Mouse (Mus musculus) embryonic fibroblast, embryonic 13.5 days (primary cell): ENCODE data around the gene Ssr4. TPM values are rescaled to one million over a fixed set of nuclear protein-coding genes. Genes with fewer than 3 reads are reported as not detected.

Experiments
- H3K27ac ChIP-seq: 2 replicates; pipeline ENCODE4 v1.5.1; 2012; ENCODE audit warnings: low read length, control low read depth, inconsistent platforms; ENCODE audit not compliant: insufficient read depth
- H3K4me1 ChIP-seq: 2 replicates; pipeline ENCODE4 v1.6.1; 2011; ENCODE audit warnings: low read length; ENCODE audit not compliant: control insufficient read depth, insufficient read depth
- H3K4me3 ChIP-seq: 2 replicates; pipeline ENCODE4 v1.5.1; 2011; ENCODE audit warnings: mild to moderate bottlenecking, control low read depth, low read length; ENCODE audit not compliant: insufficient read depth
- CTCF ChIP-seq: IDR thresholded peaks from 2 replicates; pipeline ENCODE4 v1.5.1; 2011; ENCODE audit warnings: mild to moderate bottlenecking, control low read depth, low read length, moderate library complexity, borderline replicate concordance; ENCODE audit not compliant: insufficient read depth
- POLR2A ChIP-seq: IDR thresholded peaks from 2 replicates; pipeline ENCODE4 v1.6.1; 2011; ENCODE audit warnings: low read depth, mild to moderate bottlenecking, control low read depth, low read length, moderate library complexity
- polyA plus RNA-seq: library from polyadenylated mRNA; stranded (reverse); fragments of >200 nt; gene quantifications from 2 replicates; pipeline ENCODE4 v1.2.4, GENCODE M21; 2011; ENCODE audit warnings: low read depth; ENCODE audit not compliant: missing spikeins, insufficient read length

Ssr4 gene
- polyA plus RNA-seq, 1 experiment: 288 TPM

GRCm38 (mm10) chrX:73767267-73767666, 19.6 kb upstream of the Ssr4 start:
- no peak overlapping the region for H3K4me3 ChIP-seq
- H3K27ac ChIP-seq: no peak overlapping the region
- no peaks in the 10 kb centered on the region for H3K4me1 ChIP-seq
- TF ChIP-seq CTCF (peak; percentile 44; the same call in 1 of the 2 replicates), POLR2A (no peak)

- Histone ChIP-seq H3K27ac (no peak within 1 kb of the TSS), H3K4me1 (no peaks in the 10 kb centered on the region), H3K4me3 (no peak within 1 kb of the TSS)
- no peak for TF ChIP-seq POLR2A
- no peak for TF ChIP-seq CTCF
These were observed 12.6 kb upstream of the Ssr4 start, which contains the start of gene Srpk3 for GRCm38 (mm10) chrX:73774168-73774760. Gene Srpk3, plus strand, starts transcription at chrX:73774405.

GRCm38 (mm10) chrX:73774802-73775483, 11.9 kb upstream of the Ssr4 start:
- no peak for TF ChIP-seq POLR2A
- TF ChIP-seq CTCF: no peak
- H3K4me1 ChIP-seq: no peaks in the 10 kb centered on the region
- no peak overlapping the region for H3K27ac ChIP-seq
- no peak overlapping the region for H3K4me3 ChIP-seq

- H3K4me1 ChIP-seq: no peaks in the 10 kb centered on the region
- no peak for TF ChIP-seq POLR2A
- TF ChIP-seq CTCF: no peak
- H3K4me3 ChIP-seq: no peak overlapping the region
- no peak overlapping the region for H3K27ac ChIP-seq
These were observed 4.6 kb upstream of the Ssr4 start for GRCm38 (mm10) chrX:73782227-73782626.

- 0 out of 2 replicates have a peak overlapping the region, but pooled peaks have one; percentile 63 for H3K27ac ChIP-seq
These were observed 1.2 kb upstream of the Ssr4 start for GRCm38 (mm10) chrX:73785666-73786065.

GRCm38 (mm10) chrX:73787225-73787558, 364 bp downstream of the Ssr4 start:
- H3K27ac ChIP-seq: peak overlapping the region; percentile 19; the same call in 1 of the 2 replicates
- TF ChIP-seq POLR2A (no peak), CTCF (no peak)
- peak overlapping the region; percentile 89 for H3K4me3 ChIP-seq
- H3K4me1 ChIP-seq: no peaks in the 10 kb centered on the region

More at GRCm38 (mm10) chrX:73785666-73786065, 1.2 kb upstream of the Ssr4 start:
- no peak for TF ChIP-seq POLR2A
- TF ChIP-seq CTCF: no peak
- H3K4me1 ChIP-seq: no peaks in the 10 kb centered on the region
- H3K4me3 ChIP-seq: peak overlapping the region; percentile 62

GRCm38 (mm10) chrX:73788501-73788900, 1.7 kb downstream of the Ssr4 start:
- TF ChIP-seq CTCF (no peak), POLR2A (no peak)
- Histone ChIP-seq H3K4me3 (peak overlapping the region; percentile 89), H3K4me1 (no peaks in the 10 kb centered on the region), H3K27ac (no peak overlapping the region)

- Histone ChIP-seq H3K4me1 (no peaks in the 10 kb centered on the region), H3K4me3 (no peak overlapping the region), H3K27ac (no peak overlapping the region)
- TF ChIP-seq CTCF (no peak), POLR2A (no peak)
These were observed 6.2 kb downstream of the Ssr4 start for GRCm38 (mm10) chrX:73793039-73793438.

- no peak overlapping the region for H3K27ac ChIP-seq
- no peak overlapping the region for H3K4me3 ChIP-seq
- H3K4me1 ChIP-seq: no peaks in the 10 kb centered on the region
- no peak for TF ChIP-seq CTCF
- TF ChIP-seq POLR2A: peak; percentile 19; the same call in 1 of the 2 replicates
These were observed 6.7 kb downstream of the Ssr4 start for GRCm38 (mm10) chrX:73793505-73793904.

GRCm38 (mm10) chrX:73797511-73797910, 10.7 kb downstream of the Ssr4 start:
- no peak for TF ChIP-seq CTCF
- TF ChIP-seq POLR2A: no peak
- no peak overlapping the region for H3K4me3 ChIP-seq
- no peak overlapping the region for H3K27ac ChIP-seq
- H3K4me1 ChIP-seq: no peaks in the 10 kb centered on the region
